Mouse (Mus musculus) neural tube, embryonic 13.5 days (tissue): Measurements from ENCODE around the gene Mmd2. TPM values are rescaled to one million over a fixed set of nuclear protein-coding genes. Genes with fewer than 3 reads are reported as not detected.

ENCODE experiments used
- ATAC-seq: fragments of 200-750 bp; cut with Nextera tagmentation; 2 replicates; pipeline ENCODE4 v1.8.0; 2017; ENCODE audit warnings: low read depth, mild to moderate bottlenecking, moderate TSS enrichment, moderate library complexity
- H3K27ac ChIP-seq: fragments of 300-500 bp; sonication (generic); replicated peaks from 2 replicates; pipeline ENCODE4 v1.5.1; 2015; ENCODE audit warnings: moderate library complexity, mild to moderate bottlenecking, inconsistent platforms
- H3K27me3 ChIP-seq: fragments of 300-500 bp; sonication (generic); 2 replicates; pipeline ENCODE4 v1.6.1; 2015; ENCODE audit warnings: mild to moderate bottlenecking, inconsistent platforms
- H3K36me3 ChIP-seq: fragments of 300-500 bp; sonication (generic); 2 replicates; pipeline ENCODE4 v1.6.1; 2015; ENCODE audit warnings: mild to moderate bottlenecking, inconsistent platforms
- H3K4me1 ChIP-seq: fragments of 300-500 bp; sonication (generic); replicated peaks from 2 replicates; pipeline ENCODE4 v1.6.1; 2015; ENCODE audit warnings: inconsistent platforms
- H3K4me2 ChIP-seq: fragments of 300-500 bp; sonication (generic); 2 replicates; pipeline ENCODE4 v1.6.1; 2015; ENCODE audit warnings: inconsistent platforms, mild to moderate bottlenecking, moderate library complexity
- H3K4me3 ChIP-seq: fragments of 300-500 bp; sonication (generic); 2 replicates; pipeline ENCODE4 v1.5.1; 2015; ENCODE audit warnings: mild to moderate bottlenecking, inconsistent platforms
- H3K9ac ChIP-seq: fragments of 300-500 bp; sonication (generic); 2 replicates; pipeline ENCODE4 v1.6.1; 2015; ENCODE audit warnings: moderate library complexity, mild to moderate bottlenecking, inconsistent platforms
- H3K9me3 ChIP-seq: fragments of 300-500 bp; sonication (generic); 2 replicates; pipeline ENCODE4 v1.6.1; 2016; ENCODE audit warnings: inconsistent platforms
- WGBS: fragments of 180-500 bp; shearing (Covaris S2); methylation state at CpG from one replicate; pipeline ENCODE4 v1.1.7; 2015; 5-methylcytosine and 5-hydroxymethylcytosine counted together
- polyA plus RNA-seq: library from polyadenylated mRNA; unstranded; fragments of >200 nt; fragmentation: Nextera tagmentation; extraction: Ambion mirVana; gene quantifications from 2 replicates; pipeline ENCODE4 v1.2.1, GENCODE M21; 2015

The Mmd2 gene
- polyA plus RNA-seq, 1 experiment from 2014 or later = 52.9 TPM

- Histone ChIP-seq H3K4me2 (no peak overlapping the region), H3K36me3 (no peaks in the 10 kb centered on the region), H3K4me1 (no peaks in the 10 kb centered on the region), H3K27me3 (no peaks in the 10 kb centered on the region), H3K27ac (no peak overlapping the region), H3K9ac (no peak overlapping the region), H3K4me3 (no peak overlapping the region), H3K9me3 (no peaks in the 10 kb centered on the region)
- 55% methylated on average over 7 of the region's 7 CpGs for WGBS
- ATAC-seq = no peak
These were observed 48.3 kb downstream of the Mmd2 start for GRCm38 (mm10) chr5:142560261-142560660.

GRCm38 (mm10) chr5:142557397-142558067 is 51.1 kb downstream of the Mmd2 start:
- 27% methylated on average over 13 of the region's 21 CpGs for WGBS

DNA sequence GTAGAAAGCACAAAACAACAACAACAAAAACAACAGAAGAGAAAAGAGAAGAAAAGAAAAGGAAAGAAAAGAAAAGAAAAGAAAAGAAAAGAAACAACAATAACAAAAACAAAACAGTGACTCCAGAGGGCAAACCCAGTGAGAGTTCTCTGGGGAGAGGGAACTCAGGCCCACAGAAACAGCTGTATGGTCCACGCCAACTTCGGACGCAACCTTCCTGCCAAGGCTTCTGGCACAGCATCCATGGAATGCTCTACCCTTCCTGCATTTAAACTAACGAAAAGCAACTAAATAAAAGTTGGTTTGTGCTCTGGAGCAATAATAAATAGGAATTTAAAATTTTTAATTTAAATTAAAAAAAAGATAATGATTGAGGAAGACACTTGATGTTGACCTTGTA is 51.9 kb downstream of the Mmd2 start:
- Histone ChIP-seq H3K9ac (no peak overlapping the region), H3K27ac (no peak overlapping the region), H3K4me3 (no peak overlapping the region), H3K36me3 (no peaks in the 10 kb centered on the region), H3K4me1 (no peaks in the 10 kb centered on the region), H3K27me3 (no peaks in the 10 kb centered on the region), H3K9me3 (no peaks in the 10 kb centered on the region), H3K4me2 (no peak overlapping the region)
- WGBS = 93% methylated on average over 4 of the region's 4 CpGs
- no peak for ATAC-seq

More at GRCm38 (mm10) chr5:142557397-142558067, 51.1 kb downstream of the Mmd2 start:
- H3K27ac ChIP-seq = no peak overlapping the region
- ATAC-seq = peak; percentile 66; the same call in 1 of the 2 replicates
- no peaks in the 10 kb centered on the region for H3K4me1 ChIP-seq
- no peak overlapping the region for H3K9ac ChIP-seq
- H3K36me3 ChIP-seq = no peaks in the 10 kb centered on the region
- no peak overlapping the region for H3K4me3 ChIP-seq
- H3K27me3 ChIP-seq = no peaks in the 10 kb centered on the region
- H3K9me3 ChIP-seq = no peaks in the 10 kb centered on the region
- H3K4me2 ChIP-seq = 0 out of 2 replicates have a peak overlapping the region, but pooled peaks have one; percentile 9

GRCm38 (mm10) chr5:142555866-142556265 is 52.7 kb downstream of the Mmd2 start:
- ATAC-seq = no peak

GRCm38 (mm10) chr5:142550706-142551652 is 57.6 kb downstream of the Mmd2 start, which contains the start of gene Radil:
TSS of gene Radil (minus strand) at chr5:142551098.
- Histone ChIP-seq H3K4me1 (peaks cover 27% of the 10 kb centered on the region), H3K27me3 (no peaks in the 10 kb centered on the region), H3K4me2 (peak within 1 kb of the TSS; percentile 82), H3K9me3 (no peaks in the 10 kb centered on the region), H3K27ac (peak within 1 kb of the TSS; percentile 68), H3K36me3 (no peaks in the 10 kb centered on the region), H3K9ac (peak within 1 kb of the TSS; percentile 75), H3K4me3 (peak within 1 kb of the TSS; percentile 67)
- ATAC-seq = peak; percentile 88
- 3% methylated on average over 80 of the region's 80 CpGs for WGBS

More at GRCm38 (mm10) chr5:142555866-142556265, 52.7 kb downstream of the Mmd2 start:
- Histone ChIP-seq H3K4me3 (no peak overlapping the region), H3K4me2 (no peak overlapping the region), H3K9me3 (no peaks in the 10 kb centered on the region), H3K27me3 (no peaks in the 10 kb centered on the region), H3K9ac (no peak overlapping the region), H3K27ac (no peak overlapping the region), H3K4me1 (0 out of 2 replicates have a peak, but pooled peaks cover 2% of the 10 kb centered on the region), H3K36me3 (no peaks in the 10 kb centered on the region)
- 80% methylated on average over 5 of the region's 5 CpGs for WGBS

GRCm38 (mm10) chr5:142549961-142550705 is 58.5 kb downstream of the Mmd2 start:
- peak; percentile 60 for ATAC-seq
- Histone ChIP-seq H3K27ac (peak overlapping the region; percentile 68), H3K4me3 (peak overlapping the region; percentile 67), H3K4me1 (peaks cover 27% of the 10 kb centered on the region), H3K27me3 (no peaks in the 10 kb centered on the region), H3K4me2 (peak overlapping the region; percentile 82), H3K9ac (peak overlapping the region; percentile 75), H3K9me3 (no peaks in the 10 kb centered on the region), H3K36me3 (no peaks in the 10 kb centered on the region)
- under 1% methylated on average over 31 of the region's 31 CpGs for WGBS

DNA sequence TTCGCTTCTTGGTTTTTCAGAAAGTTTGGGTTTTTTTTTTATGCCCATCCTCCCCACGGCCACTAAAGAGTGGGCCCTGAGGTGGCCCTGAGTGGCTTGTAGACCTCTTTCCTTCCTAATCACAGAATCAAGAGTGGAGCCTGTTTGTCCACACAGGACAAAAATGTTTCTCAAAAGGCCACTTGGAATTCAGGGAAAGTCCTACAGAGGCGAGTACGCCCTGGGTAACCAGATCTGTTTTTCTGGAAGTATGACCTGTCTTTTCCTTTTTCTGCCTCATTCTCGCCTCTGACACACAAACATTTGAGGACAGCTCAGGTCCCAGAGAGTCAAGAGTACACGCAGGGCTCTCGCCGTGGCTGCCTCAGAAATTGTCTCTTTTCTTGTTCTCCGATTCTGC is 59.2 kb downstream of the Mmd2 start:
- peak overlapping the region; percentile 18; the same call in 1 of the 2 replicates for H3K9ac ChIP-seq
- H3K9me3 ChIP-seq = no peaks in the 10 kb centered on the region
- WGBS = 34% methylated on average over 9 of the region's 9 CpGs
- H3K4me2 ChIP-seq = peak overlapping the region; percentile 82
- no peaks in the 10 kb centered on the region for H3K27me3 ChIP-seq
- peaks cover 27% of the 10 kb centered on the region for H3K4me1 ChIP-seq
- peak overlapping the region; percentile 67; the same call in 1 of the 2 replicates for H3K4me3 ChIP-seq
- H3K27ac ChIP-seq = 0 out of 2 replicates have a peak overlapping the region, but pooled peaks have one; percentile 2
- H3K36me3 ChIP-seq = no peaks in the 10 kb centered on the region
- ATAC-seq = no peak

- Histone ChIP-seq H3K27ac (no peak overlapping the region), H3K4me3 (no peak overlapping the region), H3K4me2 (no peak overlapping the region), H3K4me1 (peaks cover 27% of the 10 kb centered on the region), H3K9ac (no peak overlapping the region), H3K36me3 (peaks cover 10% of the 10 kb centered on the region), H3K9me3 (no peaks in the 10 kb centered on the region), H3K27me3 (no peaks in the 10 kb centered on the region)
- WGBS = 79% methylated on average over 3 of the region's 3 CpGs
- ATAC-seq = no peak
These were observed 61.5 kb downstream of the Mmd2 start for GRCm38 (mm10) chr5:142547066-142547465.

- ATAC-seq = no peak
- Histone ChIP-seq H3K4me2 (no peak overlapping the region), H3K9me3 (no peaks in the 10 kb centered on the region), H3K4me3 (no peak overlapping the region), H3K4me1 (peaks cover 27% of the 10 kb centered on the region), H3K9ac (peak overlapping the region; percentile 34; the same call in 1 of the 2 replicates), H3K27ac (no peak overlapping the region), H3K27me3 (no peaks in the 10 kb centered on the region), H3K36me3 (peaks cover 10% of the 10 kb centered on the region)
- WGBS = 7% methylated on average over 5 of the region's 5 CpGs
These were observed 62.3 kb downstream of the Mmd2 start for GRCm38 (mm10) chr5:142546344-142546743.

DNA sequence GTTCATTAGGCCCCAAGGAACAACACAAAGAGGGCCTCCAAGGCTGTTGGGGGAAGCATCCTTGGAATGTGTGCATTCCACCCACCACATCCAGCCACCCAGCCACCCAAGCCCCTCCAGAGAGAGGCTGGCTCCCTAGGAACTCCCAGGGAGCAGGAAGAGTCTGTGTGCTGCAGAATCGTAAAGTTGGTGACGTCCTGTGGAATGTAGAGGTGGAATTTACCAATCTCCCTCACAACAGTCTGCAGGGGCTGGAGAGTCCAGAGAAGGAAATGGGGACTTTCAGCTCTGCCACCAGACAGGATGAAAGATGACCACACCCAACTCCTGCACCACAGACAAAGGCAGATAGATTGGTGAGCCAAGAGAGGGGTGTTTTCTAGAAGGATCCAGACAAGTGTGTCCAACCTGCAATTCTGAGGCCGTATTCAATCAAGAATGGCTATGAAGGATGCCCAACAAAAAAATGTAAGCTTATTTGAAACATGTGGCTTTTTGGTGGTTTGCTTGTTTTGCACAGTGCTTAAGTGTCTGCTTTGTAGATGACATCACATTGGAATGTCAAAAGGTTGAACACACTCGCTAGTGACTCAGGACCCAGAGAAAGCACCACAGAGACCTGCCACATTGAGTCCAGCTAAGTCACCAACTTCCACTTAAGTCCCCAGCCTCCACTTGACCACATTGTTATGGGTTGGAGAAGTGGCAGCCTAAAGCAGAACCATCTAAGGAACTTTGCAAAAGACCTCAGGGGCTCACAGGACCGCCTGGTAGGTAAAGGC is 63.4 kb downstream of the Mmd2 start:
- Histone ChIP-seq H3K27me3 (no peaks in the 10 kb centered on the region), H3K9me3 (no peaks in the 10 kb centered on the region), H3K36me3 (peaks cover 10% of the 10 kb centered on the region), H3K4me3 (no peak overlapping the region), H3K4me2 (no peak overlapping the region), H3K4me1 (peaks cover 19% of the 10 kb centered on the region), H3K27ac (no peak overlapping the region), H3K9ac (no peak overlapping the region)
- WGBS = 75% methylated on average over 5 of the region's 5 CpGs
- no peak for ATAC-seq

DNA sequence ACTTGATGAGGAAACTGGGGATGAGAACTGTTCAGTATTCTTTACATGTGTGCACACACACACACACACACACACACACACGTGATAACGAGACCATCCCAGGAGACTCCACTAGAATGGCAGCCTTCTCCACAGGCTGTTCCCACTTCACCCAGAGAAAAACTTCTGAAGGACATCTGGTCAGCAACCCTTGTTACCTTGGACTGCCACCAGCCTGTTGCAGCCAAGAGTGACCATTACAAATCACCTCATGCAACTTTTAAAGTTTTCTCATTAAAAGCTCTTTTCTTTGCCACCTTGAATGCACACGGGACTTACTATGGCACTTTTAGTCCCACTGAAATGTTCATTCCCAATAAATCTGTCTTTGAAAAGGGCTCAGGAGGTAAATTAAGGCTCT is 71.3 kb downstream of the Mmd2 start:
- WGBS = 90% methylated on average over 3 of the region's 3 CpGs
- Histone ChIP-seq H3K4me3 (no peak overlapping the region), H3K9me3 (no peaks in the 10 kb centered on the region), H3K4me2 (no peak overlapping the region), H3K36me3 (no peaks in the 10 kb centered on the region), H3K27me3 (no peaks in the 10 kb centered on the region), H3K9ac (no peak overlapping the region), H3K4me1 (no peaks in the 10 kb centered on the region), H3K27ac (no peak overlapping the region)
- no peak for ATAC-seq
